Mouse (Mus musculus) cortical plate, adult 2 months (tissue): ENCODE results near the gene Insc.

Experiments
- CTCF ChIP-seq: fragments of 200-500 bp; IDR thresholded peaks from 2 replicates; pipeline ENCODE4 v1.5.1; 2011; ENCODE audit warnings: mild to moderate bottlenecking, control low read depth, low read length; ENCODE audit not compliant: insufficient read depth; ENCODE audit errors: extremely low read depth
- POLR2A ChIP-seq: fragments of 200-500 bp; IDR thresholded peaks from 2 replicates; pipeline ENCODE4 v1.6.1; 2011; ENCODE audit warnings: mild to moderate bottlenecking, low read length, control low read depth; ENCODE audit not compliant: insufficient read depth; ENCODE audit errors: extremely low read depth

DNA sequence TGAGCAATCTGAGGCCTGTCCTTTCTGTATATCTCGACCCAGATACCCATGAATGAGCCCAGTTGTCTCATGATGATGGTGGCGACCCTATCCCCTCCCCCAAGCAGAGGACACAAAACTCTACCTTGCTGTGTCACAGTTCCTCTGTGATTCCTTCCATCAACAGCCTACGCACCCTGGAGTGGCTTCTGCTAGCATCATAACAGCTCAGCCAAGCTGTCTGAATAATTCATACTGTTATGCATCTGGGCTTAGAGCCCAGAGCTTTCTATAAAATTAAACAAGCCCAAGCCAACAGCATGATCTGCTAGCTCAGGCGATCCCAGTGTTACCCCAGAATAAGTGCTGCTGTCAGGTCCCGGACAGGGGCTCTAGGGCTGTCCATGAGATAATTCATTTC lies 63.8 kb downstream of the Insc start:
- TF ChIP-seq POLR2A (no peak), CTCF (no peak)
